Mouse (Mus musculus): ENCODE measurements at regions not wholly inside any gene's neighbourhood (a gene's known extent, or its start where the extent isn't known, plus 50 kb on each side); places are given as distances from the start of the nearest gene placed in this dataset.
A peak's percentile ranks its signal among the peaks of the same experiment; 100 is the strongest.

DNA sequence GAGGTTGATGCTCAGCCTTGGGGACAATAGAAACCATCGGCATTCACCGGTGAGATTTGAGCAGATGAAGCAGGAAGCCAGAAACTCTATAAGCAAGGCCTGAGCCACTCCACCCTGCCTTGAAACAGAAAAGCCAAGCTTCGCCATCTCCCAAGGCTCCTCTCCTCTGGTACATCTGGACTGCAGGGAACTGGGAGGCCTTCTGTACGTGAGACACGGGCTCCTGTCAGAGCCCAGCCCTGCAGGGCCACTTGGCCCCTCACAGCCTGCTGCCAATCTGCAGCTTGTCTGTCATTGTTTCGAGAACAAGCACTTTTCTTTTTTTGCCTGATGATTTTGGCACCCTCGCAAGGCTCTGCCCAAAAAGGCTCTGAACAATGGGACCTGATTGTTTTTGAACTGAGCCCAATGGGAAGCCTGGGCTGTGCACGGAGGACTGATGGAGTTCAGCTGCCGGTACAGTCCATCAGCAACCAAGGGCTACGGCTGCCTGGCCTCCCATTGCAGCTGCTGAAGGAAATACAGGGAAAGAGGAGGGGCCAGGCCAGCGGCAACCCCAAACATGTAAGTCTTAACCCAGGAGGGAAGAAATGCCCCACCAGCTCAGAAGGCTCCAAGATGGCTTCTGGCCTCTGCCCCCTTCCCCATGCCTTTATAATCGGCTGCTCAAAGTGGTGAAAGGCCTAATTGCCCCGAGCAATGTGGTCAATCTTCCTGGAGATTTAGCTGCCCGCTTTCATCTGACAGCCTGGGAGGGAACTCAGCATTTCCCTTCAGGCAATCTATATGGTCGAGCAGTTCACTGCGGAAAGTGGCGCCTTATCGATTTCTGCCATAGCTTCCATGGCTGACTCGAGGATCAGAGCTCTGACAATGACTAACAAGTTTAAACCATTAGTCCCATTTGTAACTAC lies 332.2 kb downstream of the Psat1 start:
- Histone ChIP-seq H3K9me3 (no peaks in the 10 kb centered on the region), H3K4me1 (peaks cover 8% of the 10 kb centered on the region; the same call in 1 of the 2 replicates), H3K27ac (no peak overlapping the region), H3K27me3 (peaks cover 24% of the 10 kb centered on the region), H3K9ac (no peak overlapping the region), H3K36me3 (no peaks in the 10 kb centered on the region), H3K4me2 (peak overlapping the region; percentile 34), H3K4me3 (no peak overlapping the region)
- 40% methylated on average over 19 of the region's 19 CpGs for WGBS
- no peak for ATAC-seq (ENCODE audit: insufficient number of reproducible peaks, insufficient read depth, low FRiP score, low TSS enrichment, low read depth)

DNA sequence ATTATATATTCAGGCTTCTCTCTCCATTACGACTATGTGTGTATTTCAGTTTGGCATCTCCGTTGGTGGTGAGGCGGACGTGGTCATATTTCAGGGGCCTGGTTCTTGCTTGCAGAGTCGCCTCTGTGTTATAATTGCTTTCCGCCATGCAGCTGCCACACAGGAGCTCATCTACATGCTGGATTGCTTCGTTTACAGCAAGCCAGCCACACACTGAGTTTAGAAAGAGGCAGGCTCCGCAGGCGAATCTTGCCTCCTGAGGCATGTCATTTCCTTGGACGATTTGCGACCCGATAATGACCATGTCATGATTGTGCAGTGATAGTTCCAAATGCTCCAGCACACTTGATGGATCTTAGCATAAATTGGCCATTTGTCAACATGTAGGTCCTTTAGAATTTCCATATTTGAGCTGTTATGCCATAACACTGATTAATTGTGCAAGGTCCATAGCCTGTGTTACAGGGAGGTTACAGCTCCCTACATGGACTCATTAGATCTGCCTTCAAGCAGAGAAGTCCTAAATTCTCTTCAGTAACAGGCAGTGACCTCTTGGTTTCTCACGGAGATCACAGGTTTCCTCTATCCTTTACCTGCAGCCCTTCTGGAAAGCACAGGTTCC lies 335.9 kb downstream of the Psat1 start:
- 72% methylated on average over 13 of the region's 13 CpGs for WGBS
- H3K27ac ChIP-seq: no peak overlapping the region
- no peak overlapping the region for H3K9ac ChIP-seq
- no peaks in the 10 kb centered on the region for H3K36me3 ChIP-seq
- no peak overlapping the region for H3K4me2 ChIP-seq
- H3K4me1 ChIP-seq: peaks cover 8% of the 10 kb centered on the region; the same call in 1 of the 2 replicates
- H3K9me3 ChIP-seq: no peaks in the 10 kb centered on the region
- H3K4me3 ChIP-seq: no peak overlapping the region
- no peak for ATAC-seq (ENCODE audit: insufficient number of reproducible peaks, insufficient read depth, low FRiP score, low TSS enrichment, low read depth)
- peaks cover 19% of the 10 kb centered on the region for H3K27me3 ChIP-seq

DNA sequence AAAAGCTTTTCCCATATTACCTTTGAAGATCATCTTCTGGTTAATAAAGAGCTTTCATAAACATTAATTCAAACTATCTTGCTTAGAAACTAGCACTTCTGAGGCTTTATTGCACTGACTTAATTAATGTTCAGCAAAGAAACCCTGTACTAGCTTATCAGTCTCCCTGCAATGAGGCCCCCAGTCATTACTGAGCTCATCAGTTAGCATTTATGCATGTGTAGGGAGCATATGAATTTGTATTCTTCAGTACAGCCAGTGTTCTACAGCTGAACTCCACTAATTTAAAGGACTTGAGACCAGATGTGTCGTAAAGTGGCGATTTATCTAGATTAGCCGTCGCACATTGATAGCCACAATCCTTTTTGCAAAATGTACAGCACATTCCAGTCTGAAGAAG lies 340.7 kb downstream of the Psat1 start:
- Histone ChIP-seq H3K27me3 (no peaks in the 10 kb centered on the region; the same call in 1 of the 2 replicates), H3K4me2 (no peak overlapping the region), H3K9ac (no peak overlapping the region), H3K27ac (no peak overlapping the region), H3K4me1 (no peaks in the 10 kb centered on the region), H3K9me3 (no peaks in the 10 kb centered on the region), H3K4me3 (no peak overlapping the region), H3K36me3 (no peaks in the 10 kb centered on the region)
- WGBS: 84% methylated on average over 4 of the region's 4 CpGs
- no peak for ATAC-seq (ENCODE audit: insufficient number of reproducible peaks, insufficient read depth, low FRiP score, low TSS enrichment, low read depth)

DNA sequence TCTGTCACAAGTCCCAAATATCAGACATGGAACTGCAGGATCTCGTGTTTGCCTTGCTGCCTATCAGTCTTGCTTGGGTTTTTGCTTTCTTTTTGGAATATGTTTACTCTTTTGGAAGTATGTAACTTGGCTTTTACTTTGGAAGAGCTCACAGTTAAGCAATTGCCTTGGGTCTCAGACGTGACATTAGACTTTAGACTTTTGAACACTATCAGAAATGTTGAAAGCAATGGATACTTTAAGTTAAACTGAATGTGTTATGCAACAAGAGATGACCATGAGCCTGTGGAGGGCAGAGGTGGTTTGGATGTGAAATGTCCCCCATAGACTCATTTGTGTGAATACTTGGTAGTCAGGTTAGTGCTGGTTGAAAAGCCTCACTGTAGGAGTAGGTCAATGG lies 354.3 kb downstream of the Psat1 start:
- H3K4me1 ChIP-seq: no peaks in the 10 kb centered on the region
- no peak overlapping the region for H3K4me3 ChIP-seq
- no peak overlapping the region for H3K4me2 ChIP-seq
- no peaks in the 10 kb centered on the region for H3K36me3 ChIP-seq
- H3K9ac ChIP-seq: no peak overlapping the region
- no peaks in the 10 kb centered on the region for H3K27me3 ChIP-seq
- H3K27ac ChIP-seq: no peak overlapping the region
- no peaks in the 10 kb centered on the region for H3K9me3 ChIP-seq
- 80% methylated on average over 2 of the region's 2 CpGs for WGBS
- ATAC-seq (ENCODE audit: insufficient number of reproducible peaks, insufficient read depth, low FRiP score, low TSS enrichment, low read depth): no peak

- H3K4me2 ChIP-seq: no peak overlapping the region
- H3K9ac ChIP-seq: no peak overlapping the region
- no peak for ATAC-seq (ENCODE audit: insufficient number of reproducible peaks, insufficient read depth, low FRiP score, low TSS enrichment, low read depth)
- H3K4me3 ChIP-seq: no peak overlapping the region
- H3K27ac ChIP-seq: no peak overlapping the region
- peaks cover 11% of the 10 kb centered on the region for H3K4me1 ChIP-seq
- no peaks in the 10 kb centered on the region for H3K36me3 ChIP-seq
- H3K27me3 ChIP-seq: no peaks in the 10 kb centered on the region
- no peaks in the 10 kb centered on the region for H3K9me3 ChIP-seq
- 67% methylated on average over 15 of the region's 15 CpGs for WGBS
These were observed 363.1 kb downstream of the Psat1 start for GRCm38 (mm10) chr19:15583782-15584693.

- no peaks in the 10 kb centered on the region for H3K27me3 ChIP-seq
- H3K9me3 ChIP-seq: no peaks in the 10 kb centered on the region
- no peaks in the 10 kb centered on the region for H3K36me3 ChIP-seq
- H3K4me3 ChIP-seq: no peak overlapping the region
- H3K9ac ChIP-seq: no peak overlapping the region
- no peak overlapping the region for H3K27ac ChIP-seq
- H3K4me1 ChIP-seq: peaks cover 11% of the 10 kb centered on the region
- WGBS: 74% methylated on average over 8 of the region's 8 CpGs
- no peak overlapping the region for H3K4me2 ChIP-seq
- ATAC-seq (ENCODE audit: insufficient number of reproducible peaks, insufficient read depth, low FRiP score, low TSS enrichment, low read depth): no peak
These were observed 363.9 kb downstream of the Psat1 start for GRCm38 (mm10) chr19:15583106-15583781.

- WGBS: 82% methylated on average over 9 of the region's 9 CpGs
- H3K4me3 ChIP-seq: no peak overlapping the region
- no peak overlapping the region for H3K27ac ChIP-seq
- no peaks in the 10 kb centered on the region for H3K9me3 ChIP-seq
- no peak overlapping the region for H3K9ac ChIP-seq
- no peaks in the 10 kb centered on the region for H3K4me1 ChIP-seq
- no peaks in the 10 kb centered on the region for H3K36me3 ChIP-seq
- no peaks in the 10 kb centered on the region for H3K27me3 ChIP-seq
- H3K4me2 ChIP-seq: no peak overlapping the region
- ATAC-seq (ENCODE audit: insufficient number of reproducible peaks, insufficient read depth, low FRiP score, low TSS enrichment, low read depth): no peak
These were observed 375.9 kb downstream of the Psat1 start for GRCm38 (mm10) chr19:15571204-15571603.

DNA sequence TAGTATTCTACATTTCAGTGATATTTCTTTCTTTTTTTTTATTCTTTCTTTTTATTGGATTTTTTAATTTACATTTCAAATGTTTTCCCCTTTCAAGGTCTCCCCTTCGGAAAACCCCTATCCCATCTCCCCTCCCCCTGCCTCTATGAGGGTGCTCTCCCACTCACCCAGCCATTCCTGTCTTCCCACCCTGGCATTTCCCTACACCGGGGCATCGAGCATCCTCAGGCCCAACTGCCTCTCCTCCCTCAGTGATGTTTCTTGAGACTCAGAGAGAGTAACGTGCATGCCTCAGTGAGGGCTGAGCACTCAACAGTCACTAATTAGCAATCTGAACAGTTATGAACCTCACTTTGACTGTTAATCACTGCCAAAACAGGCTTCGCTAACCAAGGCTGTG lies 385.6 kb downstream of the Psat1 start:
- no peak overlapping the region for H3K27ac ChIP-seq
- no peak for ATAC-seq (ENCODE audit: insufficient number of reproducible peaks, insufficient read depth, low FRiP score, low TSS enrichment, low read depth)
- H3K9ac ChIP-seq: no peak overlapping the region
- 90% methylated on average over 5 of the region's 5 CpGs for WGBS
- no peaks in the 10 kb centered on the region for H3K27me3 ChIP-seq
- no peaks in the 10 kb centered on the region for H3K4me1 ChIP-seq
- no peaks in the 10 kb centered on the region for H3K9me3 ChIP-seq
- H3K4me3 ChIP-seq: no peak overlapping the region
- no peak overlapping the region for H3K4me2 ChIP-seq
- H3K36me3 ChIP-seq: no peaks in the 10 kb centered on the region

GRCm38 (mm10) chr19:15553953-15554352 lies 393.2 kb downstream of the Psat1 start:
- 77% methylated on average over 8 of the region's 8 CpGs for WGBS
- Histone ChIP-seq H3K36me3 (no peaks in the 10 kb centered on the region), H3K27me3 (no peaks in the 10 kb centered on the region), H3K4me1 (no peaks in the 10 kb centered on the region), H3K9me3 (no peaks in the 10 kb centered on the region), H3K4me3 (no peak overlapping the region), H3K4me2 (no peak overlapping the region), H3K9ac (no peak overlapping the region), H3K27ac (no peak overlapping the region)
- no peak for ATAC-seq (ENCODE audit: insufficient number of reproducible peaks, insufficient read depth, low FRiP score, low TSS enrichment, low read depth)

- Histone ChIP-seq H3K36me3 (no peaks in the 10 kb centered on the region), H3K4me2 (no peak overlapping the region), H3K27me3 (no peaks in the 10 kb centered on the region), H3K27ac (no peak overlapping the region), H3K4me1 (no peaks in the 10 kb centered on the region), H3K9me3 (no peaks in the 10 kb centered on the region), H3K9ac (no peak overlapping the region), H3K4me3 (no peak overlapping the region)
- 70% methylated on average over 3 of the region's 3 CpGs for WGBS
- no peak for ATAC-seq (ENCODE audit: insufficient number of reproducible peaks, insufficient read depth, low FRiP score, low TSS enrichment, low read depth)
These were observed 429.3 kb downstream of the Psat1 start for GRCm38 (mm10) chr19:15517853-15518252.
